Mouse (Mus musculus) lung, adult 2 months (tissue): Measurements from ENCODE around the gene Ccl6. TPM values are rescaled to one million over a fixed set of nuclear protein-coding genes. Genes with fewer than 3 reads are reported as not detected.

Experiments
- DNase-seq: peaks from one replicate; pipeline ENCODE4 v3.0.0; 2022
- H3K4me1 ChIP-seq: fragments of 200-500 bp; 2 replicates; pipeline ENCODE4 v1.6.1; 2011; ENCODE audit warnings: low read length; ENCODE audit not compliant: control insufficient read depth, insufficient read depth
- H3K4me3 ChIP-seq: fragments of 200-500 bp; replicated peaks from 2 replicates; pipeline ENCODE3; 2011; ENCODE audit warnings: low read depth, mild to moderate bottlenecking, control low read depth, low read length; ENCODE audit errors: extremely low read depth
- CTCF ChIP-seq: fragments of 200-500 bp; IDR thresholded peaks from 2 replicates; pipeline ENCODE4 v1.5.1; 2011; ENCODE audit warnings: mild to moderate bottlenecking, low read length, control low read depth; ENCODE audit not compliant: insufficient read depth
- POLR2A ChIP-seq: fragments of 200-500 bp; IDR thresholded peaks from 2 replicates; pipeline ENCODE4 v1.6.1; 2011; ENCODE audit warnings: low read depth, mild to moderate bottlenecking, control low read depth, low read length, borderline replicate concordance; ENCODE audit errors: extremely low read depth
- WGBS: fragments of 180-500 bp; shearing (Covaris S2); methylation state at CpG from one replicate; pipeline ENCODE4 v1.1.7; 2018; 5-methylcytosine and 5-hydroxymethylcytosine counted together
- polyA plus RNA-seq: library from polyadenylated mRNA; depleted of rRNA; stranded (reverse); fragments of >200 nt; gene quantifications from 2 replicates; pipeline ENCODE4 v1.2.3, GENCODE M21; 2012

Ccl6 gene
- polyA plus RNA-seq, 1 experiment, result 98.8 TPM

DNA sequence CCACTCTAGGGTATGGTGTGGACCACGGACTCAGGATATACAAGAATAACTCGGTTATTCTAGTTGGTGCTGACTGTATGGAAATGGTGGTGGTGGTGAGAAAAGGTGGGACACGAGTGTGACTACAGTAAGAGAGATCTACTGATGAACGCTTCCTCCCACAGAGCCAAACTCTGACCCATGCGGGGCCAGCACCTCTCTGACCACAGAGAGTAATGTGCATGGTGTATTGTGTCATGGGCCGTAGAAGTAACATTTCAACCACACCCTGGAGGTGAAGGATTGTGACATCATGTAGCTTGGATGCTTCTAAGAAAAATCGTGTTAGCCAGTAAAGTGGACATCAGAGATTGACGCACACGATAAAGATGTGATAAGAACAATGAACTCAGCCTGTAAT lies 35.9 kb upstream of the Ccl6 start:
- no peak for DNase-seq
- TF ChIP-seq POLR2A, result no peak
- TF ChIP-seq CTCF, result no peak
- H3K4me3 ChIP-seq, result no peak overlapping the region
- H3K4me1 ChIP-seq, result no peaks in the 10 kb centered on the region
- WGBS, result 74% methylated on average over 9 of the region's 9 CpGs

DNA sequence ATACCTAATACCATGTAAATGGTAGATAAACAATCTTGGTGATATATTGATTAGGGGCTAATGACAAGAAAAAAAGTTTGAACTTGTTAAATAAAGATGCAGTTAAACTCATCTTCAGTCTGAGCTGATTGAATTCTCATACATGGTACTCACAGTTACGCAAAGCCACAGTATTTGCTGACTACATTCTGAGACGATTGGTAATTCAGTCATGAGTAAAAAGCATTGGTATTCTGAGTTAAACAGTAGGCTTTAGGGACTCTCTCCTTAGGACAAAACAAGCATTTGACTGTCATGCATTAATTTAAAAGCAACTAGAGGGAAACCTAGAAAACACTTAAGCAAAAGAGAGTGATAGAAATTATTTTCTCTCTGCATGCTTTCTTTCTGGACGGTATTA lies 30.7 kb upstream of the Ccl6 start:
- no peak for TF ChIP-seq POLR2A
- TF ChIP-seq CTCF, result no peak
- Histone ChIP-seq H3K4me3 (no peak overlapping the region), H3K4me1 (no peaks in the 10 kb centered on the region)
- 83% methylated on average over 3 of the region's 3 CpGs for WGBS
- no peak for DNase-seq

DNA sequence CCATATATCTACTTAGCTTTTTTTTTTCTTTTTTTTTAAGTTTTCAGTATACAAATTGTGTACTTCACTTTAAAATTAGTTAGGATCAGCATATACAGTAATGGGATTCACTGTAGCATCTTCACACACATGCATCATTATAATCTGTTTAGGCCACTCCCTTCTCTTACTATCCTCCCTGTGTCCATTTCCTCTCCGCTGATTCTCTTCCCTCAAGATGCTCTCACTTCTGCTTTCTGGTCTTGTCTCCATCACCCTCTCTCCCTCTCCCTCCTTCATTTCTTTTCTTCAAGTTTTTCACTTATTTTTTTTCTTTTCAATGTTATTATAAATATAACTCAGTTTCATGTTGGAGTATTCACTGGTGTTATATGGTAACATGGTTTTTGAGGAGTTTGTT lies 26.1 kb upstream of the Ccl6 start:
- no peaks in the 10 kb centered on the region for H3K4me1 ChIP-seq
- WGBS, result 79% methylated on average over 1 of the region's 1 CpGs
- no peak overlapping the region for H3K4me3 ChIP-seq
- TF ChIP-seq CTCF, result no peak
- TF ChIP-seq POLR2A, result no peak
- no peak for DNase-seq

DNA sequence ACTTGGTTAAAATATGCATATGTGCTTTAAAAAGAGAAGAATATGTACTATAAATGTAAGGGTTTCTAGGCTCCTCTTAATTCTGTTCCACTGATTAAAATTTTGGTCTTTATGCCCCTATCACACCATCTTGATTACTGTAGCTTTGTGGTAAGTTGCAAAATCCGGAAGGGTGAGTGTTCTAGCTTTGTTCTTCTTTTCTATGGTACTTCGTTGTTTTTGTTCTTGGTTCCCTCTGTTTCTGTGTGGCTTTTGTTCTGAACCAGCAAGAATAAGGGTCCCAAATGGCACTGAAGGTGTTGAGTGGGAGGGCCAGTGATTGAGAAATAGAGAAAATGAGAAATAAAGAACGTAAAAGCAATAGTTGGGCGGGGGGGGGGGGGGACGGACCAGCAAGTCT lies 25.4 kb upstream of the Ccl6 start:
- TF ChIP-seq POLR2A (no peak), CTCF (no peak)
- 55% methylated on average over 5 of the region's 5 CpGs for WGBS
- no peak for DNase-seq
- H3K4me1 ChIP-seq, result no peaks in the 10 kb centered on the region
- H3K4me3 ChIP-seq, result no peak overlapping the region

DNA sequence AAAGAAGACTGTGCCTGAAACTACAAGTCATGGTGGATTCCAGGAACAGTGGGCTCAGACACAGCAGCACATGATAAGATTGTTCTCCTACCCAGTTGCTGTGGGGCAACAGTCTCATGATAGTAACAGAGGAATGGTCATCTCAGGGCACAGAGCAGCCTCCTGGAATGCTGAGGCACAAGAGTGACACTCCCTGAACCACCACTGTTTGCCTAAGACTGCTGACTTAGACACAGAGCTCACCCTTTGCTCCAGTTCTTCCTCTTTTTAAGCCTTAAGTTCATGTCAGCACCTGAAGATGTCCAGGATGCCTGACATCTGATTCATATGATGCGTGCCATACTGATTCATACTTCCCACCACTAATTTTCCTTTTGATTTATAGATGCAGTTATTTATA lies 23.7 kb upstream of the Ccl6 start:
- no peaks in the 10 kb centered on the region for H3K4me1 ChIP-seq
- WGBS, result 83% methylated on average over 1 of the region's 1 CpGs
- no peak for DNase-seq

DNA sequence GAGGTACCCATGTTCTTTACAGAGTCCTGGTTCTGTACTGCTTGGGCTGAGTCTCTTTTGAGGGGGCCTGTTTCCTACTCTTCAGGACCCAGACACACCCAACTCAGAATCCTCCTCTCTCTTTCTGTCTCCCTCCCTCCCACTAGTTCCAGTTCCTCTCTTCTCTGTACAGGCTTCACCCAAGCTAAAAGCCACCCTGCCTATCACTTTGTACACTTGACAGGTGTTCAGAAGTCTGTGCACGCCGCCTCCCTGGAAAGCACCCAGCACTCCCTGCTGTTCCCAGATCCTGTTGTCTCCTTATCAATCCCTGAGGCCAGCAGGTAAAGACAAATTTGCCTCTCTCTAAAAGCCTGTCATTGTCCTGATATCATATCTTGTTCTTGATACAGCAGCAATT lies 18.0 kb upstream of the Ccl6 start:
- 78% methylated on average over 2 of the region's 2 CpGs for WGBS
- DNase-seq, result no peak
- TF ChIP-seq CTCF, result no peak
- TF ChIP-seq POLR2A, result no peak
- H3K4me3 ChIP-seq, result no peak overlapping the region
- H3K4me1 ChIP-seq, result no peaks in the 10 kb centered on the region

More for the DNA sequence above, 23.7 kb upstream of the Ccl6 start:
- H3K4me3 ChIP-seq, result no peak overlapping the region
- no peak for TF ChIP-seq CTCF
- TF ChIP-seq POLR2A, result no peak

DNA sequence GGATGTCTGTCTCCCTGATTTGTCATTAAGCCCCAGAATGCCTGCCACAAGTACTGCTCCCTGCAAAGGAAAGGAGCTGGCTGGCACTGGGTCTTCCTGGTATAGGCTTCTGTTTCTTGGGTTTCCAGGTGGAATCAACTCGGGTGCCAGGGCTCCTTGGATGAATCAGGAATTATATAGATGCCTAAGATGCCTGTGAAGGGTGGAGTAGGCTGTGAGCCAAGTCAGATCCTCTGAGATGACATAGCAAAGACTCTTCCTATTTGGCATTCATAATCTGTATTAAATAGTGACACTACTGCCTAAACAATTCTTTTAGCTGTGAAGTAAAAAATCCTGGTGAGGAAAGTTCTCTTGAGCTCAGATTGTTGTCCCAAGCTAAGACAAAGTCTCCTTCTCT lies 13.5 kb upstream of the Ccl6 start:
- Histone ChIP-seq H3K4me1 (no peaks in the 10 kb centered on the region), H3K4me3 (no peak overlapping the region)
- 27% methylated on average over 1 of the region's 1 CpGs for WGBS
- DNase-seq, result no peak
- TF ChIP-seq POLR2A (no peak), CTCF (no peak)

DNA sequence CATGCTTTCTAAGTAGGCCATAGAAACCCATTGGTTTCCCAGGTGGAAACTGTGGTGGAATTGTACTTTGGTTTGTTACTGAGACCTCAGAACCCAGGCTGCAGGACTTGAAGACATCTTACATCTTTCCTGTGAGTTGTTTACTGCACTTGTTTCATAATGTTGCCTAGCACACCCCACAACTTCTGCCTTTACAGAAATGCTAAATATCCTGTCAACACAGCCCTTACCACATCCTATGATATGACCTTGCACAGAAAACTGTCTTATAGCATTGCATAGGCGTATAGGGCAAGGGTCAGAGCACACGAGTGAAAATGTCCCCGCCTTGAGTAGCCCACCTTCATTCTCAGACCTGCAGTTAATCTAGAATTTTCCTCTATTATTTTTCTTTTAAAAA lies 12.6 kb upstream of the Ccl6 start:
- 87% methylated on average over 3 of the region's 3 CpGs for WGBS
- TF ChIP-seq CTCF, result no peak
- no peak for TF ChIP-seq POLR2A
- Histone ChIP-seq H3K4me1 (no peaks in the 10 kb centered on the region), H3K4me3 (no peak overlapping the region)
- DNase-seq, result no peak

DNA sequence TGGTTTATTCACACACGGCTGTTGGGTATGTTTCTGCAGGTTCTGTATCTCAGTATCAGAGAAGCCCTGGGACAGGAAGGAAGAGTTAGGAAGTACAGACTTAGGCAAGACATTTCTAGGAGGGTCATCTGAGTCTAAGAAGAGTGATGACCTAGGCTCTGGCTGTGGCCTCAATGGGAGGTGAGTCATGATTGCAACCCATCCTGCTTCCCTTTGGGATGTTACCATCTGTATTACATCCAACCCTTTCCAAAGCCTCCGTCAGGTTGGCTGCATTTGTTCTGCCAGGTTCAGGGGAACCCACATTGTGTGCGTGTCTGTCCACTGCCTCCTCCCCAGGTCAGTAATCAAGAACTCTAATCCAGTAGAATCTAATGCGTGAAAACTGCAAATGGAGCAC lies 11.8 kb upstream of the Ccl6 start:
- WGBS, result 88% methylated on average over 4 of the region's 4 CpGs
- DNase-seq, result no peak
- TF ChIP-seq POLR2A (no peak), CTCF (no peak)
- Histone ChIP-seq H3K4me3 (no peak overlapping the region), H3K4me1 (no peaks in the 10 kb centered on the region)

DNA sequence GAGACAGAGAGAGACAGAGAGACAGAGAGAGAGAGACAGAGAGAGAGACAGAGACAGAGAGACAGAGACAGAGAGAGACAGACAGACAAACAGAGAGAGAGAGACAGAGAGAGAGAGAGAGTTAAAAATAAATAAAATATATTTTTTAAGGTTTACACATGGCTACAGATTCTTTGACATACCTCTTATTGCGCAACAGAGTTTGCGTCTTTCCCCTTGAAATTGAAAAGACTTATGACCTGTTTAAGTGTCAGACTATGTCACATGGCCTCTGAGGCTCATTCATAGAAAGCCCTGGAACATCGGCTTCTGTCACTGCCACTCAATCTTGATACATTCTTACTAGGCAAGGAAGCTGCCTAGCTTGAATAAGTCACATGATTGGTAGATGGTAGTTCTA lies 10.5 kb upstream of the Ccl6 start:
- 81% methylated on average over 3 of the region's 3 CpGs for WGBS
- Histone ChIP-seq H3K4me3 (no peak overlapping the region), H3K4me1 (no peaks in the 10 kb centered on the region)
- TF ChIP-seq CTCF, result no peak
- no peak for TF ChIP-seq POLR2A
- DNase-seq, result no peak

DNA sequence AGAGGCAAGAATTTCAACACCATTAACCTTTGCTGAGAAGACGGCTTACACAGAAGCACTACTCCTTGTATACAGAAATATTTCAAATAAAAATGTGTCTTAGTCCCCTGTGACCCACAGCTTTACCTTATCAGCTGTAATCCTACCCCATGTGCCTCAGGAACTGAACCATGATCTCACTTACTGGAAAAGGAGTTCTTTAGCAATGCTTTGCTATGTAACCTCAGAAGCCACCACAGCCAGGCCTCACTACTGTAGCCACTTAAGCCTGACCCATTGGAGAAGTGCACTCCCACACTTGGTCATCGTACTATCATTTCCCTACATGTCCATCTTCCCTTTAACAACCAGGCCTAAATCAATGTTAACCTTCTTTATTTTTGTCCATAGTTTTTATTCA lies 7.7 kb upstream of the Ccl6 start:
- DNase-seq, result no peak
- WGBS, result 74% methylated on average over 2 of the region's 2 CpGs
- TF ChIP-seq POLR2A (no peak), CTCF (no peak)

DNA sequence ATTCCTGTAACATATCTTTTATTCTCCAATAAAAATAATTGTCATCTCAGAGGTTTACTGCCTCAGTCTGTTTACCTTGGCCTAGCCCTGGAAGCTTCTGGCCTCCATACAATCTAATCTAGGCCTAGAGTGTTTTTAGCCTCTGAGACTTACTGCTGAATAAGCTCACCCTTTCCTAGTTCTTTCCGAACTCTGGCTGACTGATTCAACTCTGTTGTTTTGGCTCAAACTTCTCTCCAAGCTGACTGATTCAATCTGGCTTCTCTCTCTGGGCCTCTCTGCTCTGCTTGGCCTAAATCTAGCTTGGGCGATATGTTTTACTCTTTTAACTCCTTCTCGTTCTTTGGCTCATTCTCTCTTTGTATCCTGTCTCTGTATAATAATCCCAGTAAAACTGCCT lies 6.1 kb upstream of the Ccl6 start:
- H3K4me1 ChIP-seq, result no peaks in the 10 kb centered on the region
- no peak for TF ChIP-seq CTCF
- no peak for TF ChIP-seq POLR2A
- WGBS, result 77% methylated on average over 3 of the region's 3 CpGs
- no peak overlapping the region for H3K4me3 ChIP-seq
- DNase-seq, result no peak

More for the DNA sequence above, 7.7 kb upstream of the Ccl6 start:
- Histone ChIP-seq H3K4me1 (no peaks in the 10 kb centered on the region), H3K4me3 (no peak overlapping the region)
